Mouse (Mus musculus) spleen, adult 2 months (tissue): ENCODE data around the gene Zgrf1.

Experiments
- CTCF ChIP-seq: fragments of 200-500 bp; IDR thresholded peaks from 2 replicates; pipeline ENCODE4 v1.5.1; 2011; ENCODE audit warnings: mild to moderate bottlenecking, inconsistent platforms; ENCODE audit not compliant: insufficient read depth, insufficient read length, insufficient replicate concordance; ENCODE audit errors: extremely low read depth
- POLR2A ChIP-seq: fragments of 200-500 bp; IDR thresholded peaks from 2 replicates; pipeline ENCODE4 v1.6.1; 2011; ENCODE audit warnings: low read depth, low read length, inconsistent platforms

GRCm38 (mm10) chr3:127639875-127640761 lies 86.8 kb downstream of the Zgrf1 start:
- no peak for TF ChIP-seq CTCF
- no peak for TF ChIP-seq POLR2A
